9 mouse cellular contexts compared by ENCODE assay signal in the genomic region with DNA sequence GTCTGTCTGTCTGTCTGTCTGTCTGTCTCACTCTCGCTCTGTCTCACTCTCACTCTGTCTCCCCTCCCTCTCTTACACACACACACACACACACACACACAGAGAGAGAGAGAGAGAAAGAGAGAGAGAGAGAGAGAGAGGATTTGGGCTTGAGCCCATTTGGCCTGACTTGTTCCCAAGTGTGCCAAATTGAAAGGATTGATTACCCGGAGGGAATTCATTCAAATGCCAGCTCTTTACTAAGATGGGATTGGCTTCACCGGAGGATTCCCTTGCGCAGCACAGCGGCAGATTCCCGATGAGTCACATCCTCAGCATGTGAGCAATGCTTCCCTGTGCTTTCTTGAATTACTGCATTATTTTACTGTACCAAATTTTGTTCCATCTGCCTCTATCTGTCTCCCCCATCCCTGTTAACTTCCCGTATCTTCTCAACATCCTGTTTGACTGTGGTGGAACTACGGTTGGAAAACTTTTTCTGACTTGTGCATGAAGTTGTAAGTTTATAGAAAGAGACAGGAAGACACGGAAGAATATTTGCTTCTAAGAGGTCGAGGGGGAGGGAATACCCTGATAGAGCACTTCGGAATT.
DNase-seq lines count a peak whose midpoint lies in the region; ATAC-seq and TF ChIP-seq lines count a peak whose summit lies in the region.
"Had no signal": no experiment of that assay in that cellular context is flagged by ENCODE, and none has a peak within 500 bp of the region (broad histone marks: within the 10 kb centered on the region; RNA-seq: fewer than 3 reads in every experiment).

No protein-coding gene starts in this region.

- no peaks in the 10 kb centered on the region for H3K79me2 ChIP-seq in myocyte (ENCODE audit: control insufficient read depth, insufficient read depth)

- no peak overlapping the region for H3K9ac ChIP-seq in liver, embryonic 11.5 days (ENCODE audit: low read depth, low read length)
- H3K9ac ChIP-seq in forebrain, embryonic 16.5 days (replicated peaks; ENCODE audit: low read depth, low read length): no peak overlapping the region
- H3K9ac ChIP-seq: limb, embryonic 12.5 days had no signal

- H3K4me2 ChIP-seq in liver, embryonic 11.5 days: no peak overlapping the region
- peak overlapping the region; percentile 11; the same call in 1 of the 2 replicates for H3K4me2 ChIP-seq in forebrain, embryonic 16.5 days (ENCODE audit: low read length)
- H3K4me2 ChIP-seq in myocyte (ENCODE audit: low read depth): peak overlapping the region; percentile 74
- H3K4me2 ChIP-seq: limb, embryonic 12.5 days had no signal

- no peak for TF ChIP-seq POLR2A in myocyte (IDR thresholded peaks at IDR 0.05; ENCODE audit: insufficient read length, low read depth)

- DNase-seq in cerebellum, adult 11 months: no peak
- DNase-seq in liver: peak; percentile 14
- no peak for DNase-seq in liver, embryonic 11.5 days (ENCODE audit: low spot score)
- DNase-seq in thymus, postnatal 4 days: no peak
- DNase-seq in spleen, postnatal 4 days (ENCODE audit: low spot score in 2 of 2): no peak

- 59% methylated on average over 11 of the region's 11 CpGs for WGBS in liver, embryonic 11.5 days
- 39% methylated on average over 11 of the region's 11 CpGs for WGBS in forebrain, embryonic 16.5 days

- no peaks in the 10 kb centered on the region; the same call in 1 of the 2 replicates for H3K9me3 ChIP-seq in liver, embryonic 11.5 days (ENCODE audit: control insufficient read depth, low read length)
- H3K9me3 ChIP-seq in forebrain, embryonic 16.5 days (ENCODE audit: control insufficient read depth, low read length): no peaks in the 10 kb centered on the region
- H3K9me3 ChIP-seq: limb, embryonic 12.5 days had no signal

- no peaks in the 10 kb centered on the region for H3K36me3 ChIP-seq in liver, embryonic 11.5 days (ENCODE audit: control insufficient read depth, insufficient read depth, low read length)
- H3K36me3 ChIP-seq in forebrain, embryonic 16.5 days (ENCODE audit: control insufficient read depth, insufficient read depth): no peaks in the 10 kb centered on the region; the same call in 1 of the 2 replicates
- H3K36me3 ChIP-seq in myocyte (ENCODE audit: control insufficient read depth, insufficient read depth): peaks cover 31% of the 10 kb centered on the region
- H3K36me3 ChIP-seq: limb, embryonic 12.5 days had no signal

- H3K4me3 ChIP-seq in liver, embryonic 11.5 days (ENCODE audit: low read depth, low read length): no peak overlapping the region
- H3K4me3 ChIP-seq in forebrain, embryonic 16.5 days (replicated peaks; ENCODE audit: low read length): no peak overlapping the region
- H3K4me3 ChIP-seq in myocyte: no peak overlapping the region
- H3K4me3 ChIP-seq: limb, embryonic 12.5 days had no signal

- peak; percentile 70 for ATAC-seq in cerebellum, adult (ENCODE audit: insufficient number of reproducible peaks, low FRiP score, low TSS enrichment)
- no peak for ATAC-seq in liver, embryonic 11.5 days (replicated peaks; ENCODE audit: low FRiP score)
- peak; percentile 87 for ATAC-seq in forebrain, embryonic 16.5 days

- H3ac ChIP-seq in myocyte (ENCODE audit: control insufficient read depth, insufficient read length): no peak overlapping the region

- no peak overlapping the region for H3K27ac ChIP-seq in liver, embryonic 11.5 days (ENCODE audit: low read depth, low read length)
- H3K27ac ChIP-seq in forebrain, embryonic 16.5 days (ENCODE audit: low read length): no peak overlapping the region
- H3K27ac ChIP-seq: limb, embryonic 12.5 days had no signal

- H3K4me1 ChIP-seq in liver, embryonic 11.5 days (replicated peaks; ENCODE audit: control insufficient read depth, insufficient read depth, low read length): no peaks in the 10 kb centered on the region; the same call in 1 of the 2 replicates
- H3K4me1 ChIP-seq in forebrain, embryonic 16.5 days (replicated peaks; ENCODE audit: control insufficient read depth, insufficient read depth, low read length): peaks cover 7% of the 10 kb centered on the region

- H3K27me3 ChIP-seq in liver, embryonic 11.5 days (replicated peaks; ENCODE audit: control insufficient read depth, insufficient read depth, low read length): no peaks in the 10 kb centered on the region
- no peaks in the 10 kb centered on the region for H3K27me3 ChIP-seq in forebrain, embryonic 16.5 days (replicated peaks; ENCODE audit: control insufficient read depth, insufficient read depth, low read length)
- no peaks in the 10 kb centered on the region for H3K27me3 ChIP-seq in myocyte (ENCODE audit: control insufficient read depth, insufficient read depth, insufficient read length)
- H3K27me3 ChIP-seq: limb, embryonic 12.5 days had no signal

TF ChIP-seq in myocyte, 11 proteins besides CTCF, POLR2A, EP300 and RAD21:
- TF ChIP-seq POLR2AphosphoS2 (IDR thresholded peaks at IDR 0.05; ENCODE audit: insufficient read length, low read depth): no peak
- TF ChIP-seq E2F4 (IDR thresholded peaks at IDR 0.05; ENCODE audit: insufficient read depth): no peak
- peak in 2 of 3 experiments; percentile 21 to 22 for TF ChIP-seq MYOD1 (IDR thresholded peaks at IDR 0.05; ENCODE audit: control insufficient read depth in 1 of 3, insufficient read length in 2 of 3, low read depth in 2 of 3)
